Mouse (Mus musculus) midbrain, embryonic 12.5 days (tissue): ENCODE data around the gene Ptpro. TPM values are rescaled to one million over a fixed set of nuclear protein-coding genes. Genes with fewer than 3 reads are reported as not detected.
"Not testable (repeated sequence)": the region's sequence is repeated elsewhere in the genome, so short reads cannot be mapped to it uniquely, and the experiment has no call there.

Experiments used
- ATAC-seq: fragments of 200-750 bp; cut with Nextera tagmentation; 2 replicates; pipeline ENCODE4 v1.8.0; 2017; ENCODE audit warnings: low read depth, moderate TSS enrichment, moderate library complexity; ENCODE audit not compliant: low FRiP score
- H3K27ac ChIP-seq: fragments of 300-500 bp; sonication (generic); replicated peaks from 2 replicates; pipeline ENCODE4 v1.5.1; 2016; ENCODE audit warnings: mild to moderate bottlenecking
- H3K27me3 ChIP-seq: fragments of 300-500 bp; sonication (generic); 2 replicates; pipeline ENCODE4 v1.6.1; 2016; ENCODE audit warnings: mild to moderate bottlenecking
- H3K36me3 ChIP-seq: fragments of 300-500 bp; sonication (generic); 2 replicates; pipeline ENCODE4 v1.6.1; 2016
- H3K4me1 ChIP-seq: fragments of 300-500 bp; sonication (generic); 2 replicates; pipeline ENCODE4 v1.6.1; 2016
- H3K4me2 ChIP-seq: fragments of 300-500 bp; sonication (generic); replicated peaks from 2 replicates; pipeline ENCODE4 v1.6.1; 2016; ENCODE audit warnings: mild to moderate bottlenecking, moderate library complexity
- H3K4me3 ChIP-seq: fragments of 300-500 bp; sonication (generic); 2 replicates; pipeline ENCODE4 v1.5.1; 2016; ENCODE audit warnings: mild to moderate bottlenecking
- H3K9ac ChIP-seq: fragments of 300-500 bp; sonication (generic); replicated peaks from 2 replicates; pipeline ENCODE4 v1.6.1; 2016; ENCODE audit warnings: mild to moderate bottlenecking, moderate library complexity
- H3K9me3 ChIP-seq: fragments of 300-500 bp; sonication (generic); 2 replicates; pipeline ENCODE4 v1.6.1; 2016; ENCODE audit warnings: mild to moderate bottlenecking
- WGBS: fragments of 180-500 bp; shearing (Covaris S2); methylation state at CpG from one replicate; pipeline ENCODE4 v1.1.7; 2016; 5-methylcytosine and 5-hydroxymethylcytosine counted together
- polyA plus RNA-seq: library from polyadenylated mRNA; unstranded; fragments of >200 nt; fragmentation: Nextera tagmentation; extraction: Ambion mirVana; gene quantifications from 2 replicates; pipeline ENCODE4 v1.2.1, GENCODE M21; 2016

Gene Ptpro
- polyA plus RNA-seq, 1 experiment from 2014 or later = 30.7 TPM

DNA sequence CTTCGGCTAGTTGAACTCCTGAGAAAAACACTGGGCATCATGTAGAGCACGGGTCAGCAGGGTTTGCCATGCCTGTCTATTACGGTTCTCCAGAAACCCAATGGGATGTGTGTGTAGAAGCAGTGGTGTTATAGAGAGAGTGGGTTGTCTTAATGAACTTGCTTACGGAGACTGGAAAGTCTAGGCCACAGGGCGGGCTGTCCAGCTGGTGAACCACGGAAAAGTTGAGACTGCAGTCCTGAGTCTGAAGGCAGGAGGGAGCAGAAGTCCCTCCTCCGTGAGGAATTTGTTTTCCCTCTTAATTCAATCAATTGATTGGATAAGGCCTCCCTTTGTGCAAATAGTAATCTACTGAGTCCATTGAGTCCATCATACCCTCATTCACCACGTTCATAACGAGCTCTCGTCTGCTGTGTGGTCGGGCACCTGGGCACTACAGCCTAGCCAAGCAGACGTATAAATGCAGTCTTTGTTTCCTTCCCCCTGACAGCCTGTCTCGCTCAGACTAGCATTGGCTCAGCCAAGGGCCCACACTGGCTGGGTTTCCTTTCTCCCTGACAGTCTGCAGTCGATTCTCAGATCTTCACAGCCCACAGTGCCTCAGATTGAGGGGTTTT lies 181.5 kb downstream of the Ptpro start:
- Histone ChIP-seq H3K4me2 (no peak overlapping the region), H3K4me3 (no peak overlapping the region), H3K9me3 (no peaks in the 10 kb centered on the region), H3K27ac (no peak overlapping the region; the same call in 1 of the 2 replicates), H3K27me3 (0 out of 2 replicates have a peak, but pooled peaks cover 3% of the 10 kb centered on the region), H3K4me1 (peaks cover 17% of the 10 kb centered on the region), H3K9ac (no peak overlapping the region), H3K36me3 (0 out of 2 replicates have a peak, but pooled peaks cover 7% of the 10 kb centered on the region)
- peak; percentile 66 for ATAC-seq
- WGBS = 52% methylated on average over 14 of the region's 14 CpGs

GRCm38 (mm10) chr6:137437486-137437885 lies 185.4 kb downstream of the Ptpro start:
- WGBS = 70% methylated on average over 4 of the region's 4 CpGs
- Histone ChIP-seq H3K9me3 (no peaks in the 10 kb centered on the region), H3K27ac (no peak overlapping the region), H3K4me3 (no peak overlapping the region), H3K36me3 (0 out of 2 replicates have a peak, but pooled peaks cover 4% of the 10 kb centered on the region), H3K27me3 (0 out of 2 replicates have a peak, but pooled peaks cover 3% of the 10 kb centered on the region), H3K4me2 (0 out of 2 replicates have a peak overlapping the region, but pooled peaks have one; percentile 11), H3K9ac (no peak overlapping the region), H3K4me1 (peaks cover 17% of the 10 kb centered on the region)
- ATAC-seq = peak; percentile 31; the same call in 1 of the 2 replicates

- H3K4me2 ChIP-seq = peak overlapping the region; percentile 11; the same call in 1 of the 2 replicates
- H3K4me3 ChIP-seq = no peak overlapping the region
- H3K9ac ChIP-seq = no peak overlapping the region
- peaks cover 9% of the 10 kb centered on the region; the same call in 1 of the 2 replicates for H3K36me3 ChIP-seq
- WGBS = 16% methylated on average over 16 of the region's 16 CpGs
- ATAC-seq = peak; percentile 64
- H3K9me3 ChIP-seq = no peaks in the 10 kb centered on the region
- H3K4me1 ChIP-seq = peaks cover 17% of the 10 kb centered on the region
- H3K27me3 ChIP-seq = 0 out of 2 replicates have a peak, but pooled peaks cover 3% of the 10 kb centered on the region
- no peak overlapping the region for H3K27ac ChIP-seq
Observed at GRCm38 (mm10) chr6:137437902-137438580, 185.9 kb downstream of the Ptpro start.

DNA sequence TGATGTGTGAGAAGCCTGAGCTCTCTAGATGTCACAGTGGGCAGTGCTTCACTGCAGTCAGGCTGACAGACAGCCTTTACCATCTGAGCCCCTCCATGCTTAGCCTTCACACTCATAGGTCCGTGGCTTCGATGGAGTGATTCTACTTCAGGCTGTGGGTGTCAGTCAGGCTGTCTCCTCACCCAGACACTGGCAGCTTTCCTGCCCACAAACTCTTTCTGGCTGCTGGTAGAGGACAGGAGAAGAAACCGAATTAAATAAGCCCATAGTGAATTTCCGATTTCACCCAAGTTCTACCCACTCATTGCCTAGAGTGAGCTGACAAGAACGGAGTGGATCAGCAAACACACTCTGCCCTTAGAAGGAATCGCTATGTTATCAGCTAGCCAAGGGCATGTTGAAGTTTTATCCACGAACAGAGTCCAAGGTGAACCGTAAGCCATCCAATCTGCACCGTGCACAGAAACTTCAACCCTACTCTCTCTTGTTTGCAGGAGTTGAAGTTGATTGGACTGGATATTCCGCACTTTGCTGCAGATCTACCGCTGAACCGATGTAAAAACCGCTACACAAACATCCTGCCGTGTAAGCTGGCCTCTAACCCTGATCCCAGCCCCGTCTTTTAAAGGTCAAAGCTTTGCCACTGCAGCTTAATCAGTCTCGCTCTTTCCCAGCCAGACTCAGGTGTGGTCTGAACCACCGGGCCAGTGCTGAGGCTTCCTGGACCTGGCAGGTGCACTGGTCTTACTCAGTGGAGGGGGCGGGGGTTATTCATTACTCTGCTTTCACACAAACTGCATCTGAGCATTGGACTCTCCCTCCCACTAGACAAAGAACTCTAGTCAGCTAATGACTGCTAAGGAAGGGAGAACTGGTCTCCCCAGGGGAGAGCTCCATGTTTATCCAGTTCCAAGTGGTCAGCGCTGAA lies 188.7 kb downstream of the Ptpro start:
- no peak for ATAC-seq
- H3K36me3 ChIP-seq = peaks cover 21% of the 10 kb centered on the region; the same call in 1 of the 2 replicates
- H3K4me2 ChIP-seq = no peak overlapping the region
- H3K27me3 ChIP-seq = no peaks in the 10 kb centered on the region
- H3K4me1 ChIP-seq = peaks cover 11% of the 10 kb centered on the region
- 86% methylated on average over 19 of the region's 19 CpGs for WGBS
- no peak overlapping the region for H3K4me3 ChIP-seq
- no peaks in the 10 kb centered on the region for H3K9me3 ChIP-seq
- no peak overlapping the region for H3K27ac ChIP-seq
- H3K9ac ChIP-seq = no peak overlapping the region

GRCm38 (mm10) chr6:137443089-137443488 lies 191.0 kb downstream of the Ptpro start:
- peaks cover 21% of the 10 kb centered on the region; the same call in 1 of the 2 replicates for H3K36me3 ChIP-seq
- 94% methylated on average over 12 of the region's 12 CpGs for WGBS
- H3K4me2 ChIP-seq = no peak overlapping the region
- H3K27me3 ChIP-seq = no peaks in the 10 kb centered on the region
- H3K4me3 ChIP-seq = no peak overlapping the region
- H3K9ac ChIP-seq = no peak overlapping the region
- ATAC-seq = no peak
- no peak overlapping the region for H3K27ac ChIP-seq
- peaks cover 3% of the 10 kb centered on the region; the same call in 1 of the 2 replicates for H3K4me1 ChIP-seq
- no peaks in the 10 kb centered on the region for H3K9me3 ChIP-seq

GRCm38 (mm10) chr6:137446116-137446515 lies 194.0 kb downstream of the Ptpro start:
- WGBS = 98% methylated on average over 6 of the region's 7 CpGs
- H3K36me3 ChIP-seq = peaks cover 25% of the 10 kb centered on the region; the same call in 1 of the 2 replicates
- not testable (repeated sequence) for H3K27me3 ChIP-seq, H3K4me1 ChIP-seq, H3K9me3 ChIP-seq, H3K27ac ChIP-seq, H3K4me3 ChIP-seq, H3K9ac ChIP-seq, ATAC-seq, H3K4me2 ChIP-seq

GRCm38 (mm10) chr6:137455537-137456041 lies 203.5 kb downstream of the Ptpro start:
- Histone ChIP-seq H3K27ac (no peak overlapping the region), H3K4me1 (0 out of 2 replicates have a peak, but pooled peaks cover 2% of the 10 kb centered on the region), H3K36me3 (no peaks in the 10 kb centered on the region), H3K4me2 (no peak overlapping the region), H3K27me3 (peaks cover 4% of the 10 kb centered on the region; the same call in 1 of the 2 replicates), H3K9me3 (no peaks in the 10 kb centered on the region), H3K4me3 (no peak overlapping the region), H3K9ac (no peak overlapping the region)
- peak; percentile 78 for ATAC-seq
- WGBS = 15% methylated on average over 10 of the region's 10 CpGs

DNA sequence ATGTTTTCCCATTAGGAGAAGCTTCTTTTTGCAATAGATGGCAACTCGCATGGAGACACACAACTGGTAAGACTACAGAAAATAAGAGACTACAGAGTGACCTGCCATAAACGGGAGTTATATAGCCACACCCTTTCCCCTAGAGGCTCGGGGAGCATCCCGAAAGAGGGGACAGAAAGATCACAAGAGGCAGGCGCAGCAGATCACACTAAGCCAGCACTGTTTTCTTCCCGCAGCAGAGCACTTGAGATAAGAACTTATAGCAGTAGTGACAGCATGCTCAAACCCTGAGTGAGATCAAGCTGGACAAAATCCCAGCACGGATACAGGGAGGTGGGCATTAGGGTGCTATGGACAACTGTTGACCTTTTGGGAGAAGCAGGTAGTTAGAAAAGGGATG lies 203.9 kb downstream of the Ptpro start:
- 67% methylated on average over 7 of the region's 7 CpGs for WGBS

DNA sequence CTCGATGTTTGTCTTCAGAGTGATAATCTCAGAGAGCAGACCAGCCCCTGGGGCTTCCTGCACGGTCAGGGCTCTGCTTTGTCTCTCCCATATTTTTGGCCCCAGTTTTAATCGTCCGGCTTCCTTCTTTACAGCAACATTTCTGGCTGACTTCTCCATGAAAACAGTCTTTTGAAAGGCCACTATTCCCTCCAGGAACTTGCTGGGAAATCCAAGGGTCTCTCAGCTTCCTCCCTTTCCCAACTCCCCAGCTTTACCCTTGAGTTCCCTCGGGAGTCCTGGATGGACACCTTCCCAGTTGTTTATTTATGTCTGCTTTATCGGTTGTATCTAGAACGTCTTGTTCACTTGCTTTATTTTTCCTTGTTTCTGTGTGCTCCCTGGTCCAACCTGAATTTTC lies 205.1 kb downstream of the Ptpro start:
- H3K9ac ChIP-seq = no peak overlapping the region
- no peak overlapping the region for H3K27ac ChIP-seq
- 54% methylated on average over 7 of the region's 7 CpGs for WGBS
- H3K4me1 ChIP-seq = 0 out of 2 replicates have a peak, but pooled peaks cover 2% of the 10 kb centered on the region
- ATAC-seq = no peak
- no peak overlapping the region for H3K4me2 ChIP-seq
- no peak overlapping the region for H3K4me3 ChIP-seq
- peaks cover 4% of the 10 kb centered on the region; the same call in 1 of the 2 replicates for H3K27me3 ChIP-seq
- H3K9me3 ChIP-seq = no peaks in the 10 kb centered on the region
- no peaks in the 10 kb centered on the region for H3K36me3 ChIP-seq

More for the DNA sequence above, 203.9 kb downstream of the Ptpro start:
- Histone ChIP-seq H3K36me3 (no peaks in the 10 kb centered on the region), H3K4me2 (no peak overlapping the region), H3K27me3 (peaks cover 4% of the 10 kb centered on the region; the same call in 1 of the 2 replicates), H3K27ac (no peak overlapping the region), H3K9ac (no peak overlapping the region), H3K4me3 (no peak overlapping the region), H3K4me1 (0 out of 2 replicates have a peak, but pooled peaks cover 2% of the 10 kb centered on the region), H3K9me3 (no peaks in the 10 kb centered on the region)
- no peak for ATAC-seq

DNA sequence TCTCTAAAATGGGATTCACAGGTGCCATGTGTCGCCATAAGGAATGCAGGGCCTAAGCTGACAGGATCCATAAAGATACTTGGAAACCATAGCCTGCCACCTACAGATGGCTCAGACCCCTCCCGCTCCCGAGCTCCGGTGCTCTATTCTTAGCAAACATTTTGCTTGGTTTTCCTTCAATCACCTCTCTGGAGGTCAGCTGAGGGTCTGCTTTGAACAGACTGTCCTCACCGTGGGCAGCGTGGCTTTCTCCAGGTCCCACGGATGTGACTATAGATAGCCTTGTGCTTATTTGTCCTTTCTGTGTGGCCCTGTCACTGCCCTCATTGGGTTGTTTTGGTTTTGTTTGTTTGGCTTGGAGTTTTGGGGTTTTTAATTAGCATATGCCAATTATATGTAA lies 206.0 kb downstream of the Ptpro start:
- no peaks in the 10 kb centered on the region for H3K36me3 ChIP-seq
- no peak overlapping the region for H3K27ac ChIP-seq
- peaks cover 4% of the 10 kb centered on the region; the same call in 1 of the 2 replicates for H3K27me3 ChIP-seq
- no peak overlapping the region for H3K9ac ChIP-seq
- no peak for ATAC-seq
- 90% methylated on average over 7 of the region's 7 CpGs for WGBS
- H3K4me2 ChIP-seq = no peak overlapping the region
- H3K4me1 ChIP-seq = 0 out of 2 replicates have a peak, but pooled peaks cover 2% of the 10 kb centered on the region
- no peak overlapping the region for H3K4me3 ChIP-seq
- H3K9me3 ChIP-seq = no peaks in the 10 kb centered on the region

GRCm38 (mm10) chr6:137463771-137464170 lies 211.7 kb downstream of the Ptpro start:
- ATAC-seq = no peak
- WGBS = 90% methylated on average over 5 of the region's 5 CpGs
- peaks cover 1% of the 10 kb centered on the region; the same call in 1 of the 2 replicates for H3K27me3 ChIP-seq
- H3K4me1 ChIP-seq = no peaks in the 10 kb centered on the region
- H3K9me3 ChIP-seq = no peaks in the 10 kb centered on the region
- no peak overlapping the region for H3K4me2 ChIP-seq
- no peak overlapping the region for H3K9ac ChIP-seq
- H3K4me3 ChIP-seq = no peak overlapping the region
- no peak overlapping the region for H3K27ac ChIP-seq
- no peaks in the 10 kb centered on the region for H3K36me3 ChIP-seq
